ENCODE assay signal across 8 mouse cellular contexts in the genomic region with DNA sequence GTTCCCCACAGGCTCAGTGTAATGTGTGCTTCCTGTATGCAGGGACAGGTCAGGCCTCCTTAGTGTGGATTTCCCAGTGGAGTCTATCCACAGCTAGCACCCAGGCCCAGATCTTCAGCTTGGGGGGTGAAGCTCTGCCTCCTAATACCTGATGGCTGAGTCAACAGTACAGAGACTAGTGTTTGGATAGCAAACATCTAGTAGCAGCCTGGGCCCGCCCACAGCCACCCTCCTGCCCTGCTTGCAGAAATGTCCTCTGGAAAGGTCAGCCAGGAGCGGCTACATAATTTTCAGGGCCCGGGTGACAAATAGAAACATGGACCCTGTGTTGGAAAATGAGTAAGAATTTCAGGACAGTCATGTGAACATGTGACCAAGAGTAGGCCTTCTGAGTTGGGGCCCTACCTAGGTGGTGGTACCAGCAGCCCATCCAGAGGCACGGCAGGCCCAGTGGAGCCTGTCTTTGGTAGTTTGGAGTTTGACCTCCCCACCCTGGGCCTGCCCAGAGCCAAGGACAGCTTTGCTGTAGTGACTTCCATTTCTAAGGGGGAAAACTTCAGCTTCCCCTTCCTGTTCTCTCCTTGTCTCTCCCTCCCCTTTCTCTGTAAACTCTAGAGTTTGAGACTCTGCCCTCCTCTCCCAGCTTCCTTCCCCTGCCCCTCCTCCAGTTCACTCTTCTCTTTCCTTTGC. TPM values are rescaled to one million over a fixed set of nuclear protein-coding genes. Genes with fewer than 3 reads are reported as not detected.
DNase-seq lines count a peak whose midpoint lies in the region; ATAC-seq and TF ChIP-seq lines count a peak whose summit lies in the region.

No protein-coding gene starts in this region.

- H3K79me2 ChIP-seq in MEL (ENCODE audit: control insufficient read depth, insufficient read depth, low read length, poor library complexity) = no peaks in the 10 kb centered on the region; the same call in 1 of the 2 replicates

- DNase-seq in MEL (ENCODE audit: low read depth, low spot score) = peak; percentile 72
- no peak for DNase-seq in hindbrain, embryonic 14.5 days (ENCODE audit: low spot score)
- no peak for DNase-seq in liver, embryonic 13.5 days
- DNase-seq in layer of hippocampus, adult 9-10 months (ENCODE audit: low spot score) = no peak
- no peak for DNase-seq in cerebellum, postnatal 4 days (ENCODE audit: low spot score in 2 of 2)
- DNase-seq in right cerebral cortex, postnatal 4 days = no peak

- no peak for TF ChIP-seq CTCF in MEL (IDR thresholded peaks at IDR 0.05 in 2 of 3, conservative IDR thresholded peaks at IDR 0.05 in 1 of 3; ENCODE audit: control insufficient read depth in 1 of 3, insufficient read depth in 1 of 3, low read depth in 2 of 3, low read length in 3 of 3, poor library complexity in 1 of 3, severe bottlenecking in 1 of 3)
- no peak for TF ChIP-seq CTCF in bone marrow macrophage, adult 2 months (IDR thresholded peaks at IDR 0.05; ENCODE audit: low read depth, low read length)

- no peak for TF ChIP-seq EP300 in MEL (IDR thresholded peaks at IDR 0.05; ENCODE audit: low read depth in 1 of 2, low read length in 2 of 2)

- no peaks in the 10 kb centered on the region for H3K27me3 ChIP-seq in MEL (ENCODE audit: control insufficient read depth in 1 of 2, insufficient read depth in 2 of 2, low read length in 2 of 2)
- no peaks in the 10 kb centered on the region for H3K27me3 ChIP-seq in hindbrain, embryonic 14.5 days (ENCODE audit: control insufficient read depth, insufficient read depth, low read length)
- H3K27me3 ChIP-seq in liver, embryonic 13.5 days = no peaks in the 10 kb centered on the region
- H3K27me3 ChIP-seq in neural tube, embryonic 15.5 days (replicated peaks) = no peaks in the 10 kb centered on the region

- H3K4me1 ChIP-seq in MEL (ENCODE audit: control insufficient read depth in 1 of 2, insufficient read depth in 2 of 2, low read length in 2 of 2) = peaks cover 9 to 18% of the 10 kb centered on the region in 2 experiments; a peak in 3 of 4 replicates
- peaks cover 76% of the 10 kb centered on the region for H3K4me1 ChIP-seq in bone marrow macrophage, adult 2 months (ENCODE audit: control insufficient read depth, insufficient read depth, low read length)
- peaks cover 31% of the 10 kb centered on the region for H3K4me1 ChIP-seq in hindbrain, embryonic 14.5 days (replicated peaks; ENCODE audit: control insufficient read depth, insufficient read depth, low read length)
- H3K4me1 ChIP-seq in liver, embryonic 13.5 days (replicated peaks) = peaks cover 85% of the 10 kb centered on the region
- H3K4me1 ChIP-seq in neural tube, embryonic 15.5 days = peaks cover 42% of the 10 kb centered on the region

- ATAC-seq in hindbrain, embryonic 14.5 days (ENCODE audit: low FRiP score) = no peak
- peak; percentile 52 for ATAC-seq in liver, embryonic 13.5 days (ENCODE audit: low read depth)
- no peak for ATAC-seq in neural tube, embryonic 15.5 days (ENCODE audit: low FRiP score)

- H3K9ac ChIP-seq in MEL (ENCODE audit: control insufficient read depth, low read depth, low read length, poor library complexity, severe bottlenecking) = peak overlapping the region; percentile 50
- H3K9ac ChIP-seq in hindbrain, embryonic 14.5 days = 0 out of 2 replicates have a peak overlapping the region, but pooled peaks have one; percentile 22
- no peak overlapping the region for H3K9ac ChIP-seq in liver, embryonic 13.5 days
- no peak overlapping the region for H3K9ac ChIP-seq in neural tube, embryonic 15.5 days (replicated peaks)

- peak overlapping the region; percentile 55 for H3K27ac ChIP-seq in MEL (ENCODE audit: control insufficient read depth, low read depth, low read length)
- H3K27ac ChIP-seq in bone marrow macrophage, adult 2 months (ENCODE audit: insufficient read depth, low read depth, low read length) = peak overlapping the region; percentile 94
- H3K27ac ChIP-seq in hindbrain, embryonic 14.5 days = peak overlapping the region; percentile 47
- peak overlapping the region; percentile 78 for H3K27ac ChIP-seq in liver, embryonic 13.5 days
- peak overlapping the region; percentile 54 for H3K27ac ChIP-seq in neural tube, embryonic 15.5 days (replicated peaks)

- H3K36me3 ChIP-seq in MEL (ENCODE audit: control insufficient read depth in 1 of 2, insufficient read depth in 2 of 2, low read length in 2 of 2) = peaks cover 0 to 16% of the 10 kb centered on the region in 2 experiments; a peak in 2 of 4 replicates
- no peaks in the 10 kb centered on the region for H3K36me3 ChIP-seq in hindbrain, embryonic 14.5 days (replicated peaks; ENCODE audit: control insufficient read depth, insufficient read depth)
- H3K36me3 ChIP-seq in liver, embryonic 13.5 days = no peaks in the 10 kb centered on the region
- H3K36me3 ChIP-seq in neural tube, embryonic 15.5 days = no peaks in the 10 kb centered on the region

- H3K4me2 ChIP-seq in hindbrain, embryonic 14.5 days (replicated peaks) = no peak overlapping the region
- peak overlapping the region; percentile 1; the same call in 1 of the 2 replicates for H3K4me2 ChIP-seq in liver, embryonic 13.5 days
- H3K4me2 ChIP-seq in neural tube, embryonic 15.5 days = no peak overlapping the region

- no peak overlapping the region for H3K4me3 ChIP-seq in MEL (ENCODE audit: control insufficient read depth in 1 of 2, insufficient read depth in 1 of 2, low read depth in 2 of 2, low read length in 2 of 2)
- no peak overlapping the region for H3K4me3 ChIP-seq in bone marrow macrophage, adult 2 months (ENCODE audit: insufficient read depth, low read length)
- H3K4me3 ChIP-seq in hindbrain, embryonic 14.5 days (replicated peaks; ENCODE audit: low read length) = no peak overlapping the region
- H3K4me3 ChIP-seq in liver, embryonic 13.5 days (replicated peaks) = no peak overlapping the region
- no peak overlapping the region for H3K4me3 ChIP-seq in neural tube, embryonic 15.5 days (replicated peaks)

- peak in 1 of 2 experiments; percentile 35; a peak in 1 of 4 replicates for TF ChIP-seq POLR2A in MEL (IDR thresholded peaks at IDR 0.05; ENCODE audit: control insufficient read depth in 1 of 2, insufficient read depth in 1 of 2, low read depth in 1 of 2, low read length in 2 of 2, poor library complexity in 1 of 2)
- TF ChIP-seq POLR2A in bone marrow macrophage, adult 2 months (IDR thresholded peaks at IDR 0.05; ENCODE audit: borderline replicate concordance, low read depth, low read length) = no peak

- no peaks in the 10 kb centered on the region for H3K9me3 ChIP-seq in MEL (replicated peaks; ENCODE audit: insufficient read depth, low read length)
- H3K9me3 ChIP-seq in hindbrain, embryonic 14.5 days (ENCODE audit: control insufficient read depth, low read length) = no peaks in the 10 kb centered on the region
- H3K9me3 ChIP-seq in liver, embryonic 13.5 days (replicated peaks) = no peaks in the 10 kb centered on the region
- no peaks in the 10 kb centered on the region for H3K9me3 ChIP-seq in neural tube, embryonic 15.5 days (replicated peaks)

- no peak for TF ChIP-seq RAD21 in MEL (IDR thresholded peaks at IDR 0.05; ENCODE audit: low read depth, low read length)

- WGBS in hindbrain, embryonic 14.5 days = 49% methylated on average over 4 of the region's 4 CpGs
- WGBS in liver, embryonic 13.5 days (ENCODE audit: insufficient replicate concordance) = 49% methylated on average over 4 of the region's 4 CpGs
- WGBS in neural tube, embryonic 15.5 days = 63% methylated on average over 4 of the region's 4 CpGs

TF ChIP-seq in MEL, 35 proteins besides CTCF, POLR2A, EP300 and RAD21:
- TF ChIP-seq SIN3A (IDR thresholded peaks at IDR 0.05; ENCODE audit: low read length) (0 out of 2 replicates have a peak, but pooled peaks have one; percentile 23), ZNF384 (IDR thresholded peaks at IDR 0.05; ENCODE audit: low read depth, low read length) (no peak), ELF1 (IDR thresholded peaks at IDR 0.05; ENCODE audit: low read depth, low read length) (0 out of 2 replicates have a peak, but pooled peaks have one; percentile 37), USF1 (IDR thresholded peaks at IDR 0.05; ENCODE audit: low read depth, low read length) (peak; percentile 51; the same call in 1 of the 2 replicates), MYC (IDR thresholded peaks at IDR 0.05; ENCODE audit: low read depth, low read length) (no peak), ZMIZ1 (IDR thresholded peaks at IDR 0.05; ENCODE audit: low read depth, low read length) (no peak), MAX (IDR thresholded peaks at IDR 0.05; ENCODE audit: low read length) (no peak)

RNA-seq across cellular contexts. Expression of a gene that starts 32.5 kb away (rescaled TPM):
- 11.8 and 14.8 TPM in 2 replicates for total RNA-seq in MEL (2012; rRNA removed)
- polyA plus RNA-seq in MEL (2012; ENCODE audit: insufficient read depth in 1 of 2, insufficient read length in 2 of 2, low read depth in 1 of 2, low replicate concordance in 2 of 2, missing spikeins in 1 of 2) = 10 to 100 TPM in 1 of 2 experiments, not detected in 1; 19.1 TPM
- polyA plus RNA-seq in bone marrow macrophage, adult 2 months (2012; ENCODE audit: insufficient read depth, insufficient read length, missing spikeins) = 125 and 138 TPM in 2 replicates
- 14.7 and 17.5 TPM in 2 replicates for polyA plus RNA-seq in hindbrain, embryonic 14.5 days (2014; fragmentation: Nextera tagmentation; extraction: Ambion mirVana)
- polyA plus RNA-seq in liver, embryonic 13.5 days (2015; fragmentation: Nextera tagmentation; extraction: Ambion mirVana) = 3.9 and 5.2 TPM in 2 replicates
- 11.6 and 13.9 TPM in 2 replicates for polyA plus RNA-seq in neural tube, embryonic 15.5 days (2015; fragmentation: Nextera tagmentation; extraction: Ambion mirVana)

RNA-seq across cellular contexts. Expression of a gene that starts 58.0 kb away (rescaled TPM):
- total RNA-seq in MEL (2012; rRNA removed) = 121 and 141 TPM in 2 replicates
- polyA plus RNA-seq in MEL (2012; ENCODE audit: insufficient read depth in 1 of 2, insufficient read length in 2 of 2, low read depth in 1 of 2, low replicate concordance in 2 of 2, missing spikeins in 1 of 2) = 100 to 1,000 TPM; 181 to 268 TPM
- 48.6 and 55.9 TPM in 2 replicates for polyA plus RNA-seq in bone marrow macrophage, adult 2 months (2012; ENCODE audit: insufficient read depth, insufficient read length, missing spikeins)
- 198 and 205 TPM in 2 replicates for polyA plus RNA-seq in hindbrain, embryonic 14.5 days (2014; fragmentation: Nextera tagmentation; extraction: Ambion mirVana)
- 137 and 146 TPM in 2 replicates for polyA plus RNA-seq in liver, embryonic 13.5 days (2015; fragmentation: Nextera tagmentation; extraction: Ambion mirVana)
- 200 and 267 TPM in 2 replicates for polyA plus RNA-seq in neural tube, embryonic 15.5 days (2015; fragmentation: Nextera tagmentation; extraction: Ambion mirVana)

Comparison
In these comparisons a context has a peak if more than half of its experiments do, and no peak if none do; other contexts are left out.
1. H3K9ac ChIP-seq: peak in MEL (single experiment) and hindbrain, embryonic 14.5 days (single experiment); none in liver, embryonic 13.5 days (single experiment) and neural tube, embryonic 15.5 days (single experiment).
2. Peak in every context shown above with its lines, with median percentiles within 50 percentile points of each other: H3K27ac ChIP-seq.